In genomic region chr14:31961442-31961841, GRCm38 (mm10) we compare ENCODE assay signal across 12 mouse cellular contexts.
A peak's percentile ranks its signal among the peaks of the same experiment; 100 is the strongest.
DNase-seq lines count a peak whose midpoint lies in the region; TF ChIP-seq lines count a peak whose summit lies in the region.
"Had no signal": no experiment of that assay in that cellular context is flagged by ENCODE, and none has a peak within 500 bp of the region (broad histone marks: within the 10 kb centered on the region; RNA-seq: fewer than 3 reads in every experiment).

No protein-coding gene starts in this region.

- peak overlapping the region; percentile 96 for H3K27ac ChIP-seq in heart, adult 2 months
- H3K27ac ChIP-seq in heart, embryonic 10.5 days = no peak overlapping the region
- H3K27ac ChIP-seq: liver, embryonic 15.5 days had no signal

- intact Hi-C loops in heart, adult 2 months (cut with DNase I) = no loop called here

- peaks cover 15% of the 10 kb centered on the region for H3K36me3 ChIP-seq in heart, adult 2 months (ENCODE audit: control insufficient read depth, insufficient read depth, low read length)
- H3K36me3 ChIP-seq in heart, embryonic 10.5 days = no peaks in the 10 kb centered on the region
- H3K36me3 ChIP-seq: liver, embryonic 15.5 days had no signal

- no peak for TF ChIP-seq CTCF in heart, adult 2 months (IDR thresholded peaks at IDR 0.05)

- TF ChIP-seq POLR2A in heart, adult 2 months (IDR thresholded peaks at IDR 0.05; ENCODE audit: insufficient read depth, low read depth, low read length) = no peak

- peak; percentile 51; the same call in 1 of the 2 replicates for TF ChIP-seq EP300 in heart, adult 2 months (IDR thresholded peaks at IDR 0.05; ENCODE audit: insufficient read depth, low read depth, low read length)

- H3K4me3 ChIP-seq in heart, adult 2 months = no peak overlapping the region
- H3K4me3 ChIP-seq in heart, embryonic 10.5 days = no peak overlapping the region
- H3K4me3 ChIP-seq: liver, embryonic 15.5 days had no signal

- WGBS in heart, adult 2 months = 36% methylated on average over 5 of the region's 5 CpGs
- WGBS in heart, embryonic 10.5 days = 83% methylated on average over 5 of the region's 5 CpGs

- no peaks in the 10 kb centered on the region for H3K79me2 ChIP-seq in heart, adult 2 months (replicated peaks; ENCODE audit: control insufficient read depth, insufficient read depth, low read length)

- H3K4me1 ChIP-seq in heart, adult 2 months (ENCODE audit: control insufficient read depth, insufficient read depth, low read length) = peaks cover 37% of the 10 kb centered on the region
- H3K4me1 ChIP-seq in heart, embryonic 10.5 days = peaks cover 13% of the 10 kb centered on the region

- H3K9ac ChIP-seq in heart, adult 2 months (ENCODE audit: low read depth, low read length) = no peak overlapping the region
- H3K9ac ChIP-seq: liver, embryonic 15.5 days had no signal

- peak; percentile 55 to 74 for DNase-seq in heart, adult 2 months
- DNase-seq in heart, embryonic 10.5 days (ENCODE audit: low spot score) = no peak
- DNase-seq in urinary bladder, postnatal 14 days (ENCODE audit: low spot score) = peak; percentile 39
- DNase-seq in urinary bladder, postnatal 25 days (ENCODE audit: low spot score) = no peak
- DNase-seq in kidney, postnatal 10 days = peak; percentile 43
- no peak for DNase-seq in thymus, postnatal 4 days
- DNase-seq in neural tube, embryonic 10.5 days (ENCODE audit: extremely low spot score, low spot score) = no peak
- DNase-seq in spleen, postnatal 14 days (ENCODE audit: low spot score in 2 of 2) = no peak
- DNase-seq: adrenal gland, postnatal 25 days; cerebellum, adult 11 months; thymus, adult 18-20 months had no signal

- H3K9me3 ChIP-seq in heart, embryonic 10.5 days = no peaks in the 10 kb centered on the region
- H3K9me3 ChIP-seq: liver, embryonic 15.5 days had no signal

- H3K27me3 ChIP-seq in heart, adult 2 months (ENCODE audit: control insufficient read depth, insufficient read depth, low read length) = no peaks in the 10 kb centered on the region
- no peaks in the 10 kb centered on the region for H3K27me3 ChIP-seq in heart, embryonic 10.5 days (ENCODE audit: insufficient read depth, poor library complexity, severe bottlenecking)

Comparison
In these comparisons a context has a peak if more than half of its experiments do, and no peak if none do; other contexts are left out.
1. DNase-seq: peak in heart, adult 2 months (2 of 2), urinary bladder, postnatal 14 days (single experiment) and kidney, postnatal 10 days (single experiment); none in heart, embryonic 10.5 days (single experiment), urinary bladder, postnatal 25 days (single experiment), thymus, postnatal 4 days (single experiment), neural tube, embryonic 10.5 days (single experiment) and spleen, postnatal 14 days (0 of 2).